Mouse (Mus musculus) testis, adult 2 months (tissue): Measurements from ENCODE around the gene Pigk.

Experiments
- CTCF ChIP-seq: fragments of 200-500 bp; IDR thresholded peaks from 2 replicates; pipeline ENCODE4 v1.5.1; 2012; ENCODE audit warnings: low read depth, mild to moderate bottlenecking, inconsistent platforms, low read length, moderate library complexity; ENCODE audit not compliant: control insufficient read depth, insufficient read depth, insufficient replicate concordance
- POLR2A ChIP-seq: fragments of 200-500 bp; IDR thresholded peaks from 2 replicates; pipeline ENCODE4 v1.6.1; 2012; ENCODE audit warnings: low read depth, mild to moderate bottlenecking, inconsistent platforms, low read length, moderate library complexity; ENCODE audit not compliant: control insufficient read depth

- TF ChIP-seq POLR2A (no peak), CTCF (no peak)
Measured at GRCm38 (mm10) chr3:152735601-152736250, 21.8 kb downstream of the Pigk start.
